Mouse (Mus musculus) testis, adult 2 months (tissue): Measurements from ENCODE around the gene Glrx. TPM values are rescaled to one million over a fixed set of nuclear protein-coding genes. Genes with fewer than 3 reads are reported as not detected.

Experiments
- H3K27ac ChIP-seq: fragments of 200-500 bp; 2 replicates; pipeline ENCODE4 v1.5.1; 2012; ENCODE audit warnings: low read depth, low read length; ENCODE audit not compliant: control insufficient read depth, insufficient read depth
- H3K27me3 ChIP-seq: fragments of 200-500 bp; 2 replicates; pipeline ENCODE4 v1.6.1; 2012; ENCODE audit warnings: mild to moderate bottlenecking, low read length, moderate library complexity; ENCODE audit not compliant: control insufficient read depth, insufficient read depth
- H3K36me3 ChIP-seq: fragments of 200-500 bp; 2 replicates; pipeline ENCODE4 v1.6.1; 2012; ENCODE audit warnings: mild to moderate bottlenecking, low read length; ENCODE audit not compliant: control insufficient read depth, insufficient read depth
- H3K4me1 ChIP-seq: fragments of 200-500 bp; 2 replicates; pipeline ENCODE4 v1.6.1; 2012; ENCODE audit warnings: low read length; ENCODE audit not compliant: control insufficient read depth, insufficient read depth
- H3K4me3 ChIP-seq: fragments of 200-500 bp; 2 replicates; pipeline ENCODE4 v1.5.1; 2012; ENCODE audit warnings: low read depth, mild to moderate bottlenecking, low read length, moderate library complexity, mixed read lengths; ENCODE audit not compliant: control insufficient read depth
- CTCF ChIP-seq: fragments of 200-500 bp; IDR thresholded peaks from 2 replicates; pipeline ENCODE4 v1.5.1; 2012; ENCODE audit warnings: low read depth, mild to moderate bottlenecking, inconsistent platforms, low read length, moderate library complexity; ENCODE audit not compliant: control insufficient read depth, insufficient read depth, insufficient replicate concordance
- POLR2A ChIP-seq: fragments of 200-500 bp; IDR thresholded peaks from 2 replicates; pipeline ENCODE4 v1.6.1; 2012; ENCODE audit warnings: low read depth, mild to moderate bottlenecking, inconsistent platforms, low read length, moderate library complexity; ENCODE audit not compliant: control insufficient read depth
- polyA plus RNA-seq: library from polyadenylated mRNA; depleted of rRNA; stranded (reverse); fragments of >200 nt; gene quantifications from 2 replicates; pipeline ENCODE4 v1.2.3, GENCODE M21; 2012; rRNA removed

The Glrx gene
- polyA plus RNA-seq = 4.3 and 4.5 TPM in 2 replicates

GRCm38 (mm10) chr13:75839719-75840481 is at the start of gene Glrx:
Gene Glrx (plus strand): TSS chr13:75839868.
- peak within 1 kb of the TSS; percentile 82 for H3K4me3 ChIP-seq
- H3K27me3 ChIP-seq = no peaks in the 10 kb centered on the region
- H3K36me3 ChIP-seq = no peaks in the 10 kb centered on the region
- H3K27ac ChIP-seq = peak within 1 kb of the TSS; percentile 66
- TF ChIP-seq POLR2A = peak; percentile 44; the same call in 1 of the 2 replicates
- TF ChIP-seq CTCF = no peak
- H3K4me1 ChIP-seq = peaks cover 6% of the 10 kb centered on the region

- Histone ChIP-seq H3K36me3 (no peaks in the 10 kb centered on the region), H3K27ac (no peak overlapping the region), H3K4me3 (no peak overlapping the region), H3K27me3 (no peaks in the 10 kb centered on the region), H3K4me1 (no peaks in the 10 kb centered on the region)
- no peak for TF ChIP-seq CTCF
- no peak for TF ChIP-seq POLR2A
Observed at GRCm38 (mm10) chr13:75790550-75791205, 49.0 kb upstream of the Glrx start.

GRCm38 (mm10) chr13:75793863-75794629 is 45.6 kb upstream of the Glrx start:
- no peak overlapping the region for H3K4me3 ChIP-seq
- TF ChIP-seq CTCF (no peak), POLR2A (no peak)

GRCm38 (mm10) chr13:75797369-75798141 is 42.1 kb upstream of the Glrx start:
- Histone ChIP-seq H3K27me3 (no peaks in the 10 kb centered on the region), H3K27ac (no peak overlapping the region), H3K4me1 (no peaks in the 10 kb centered on the region), H3K4me3 (peak overlapping the region; percentile 72), H3K36me3 (no peaks in the 10 kb centered on the region)
- peak; percentile 100 for TF ChIP-seq CTCF
- no peak for TF ChIP-seq POLR2A

More at GRCm38 (mm10) chr13:75793863-75794629, 45.6 kb upstream of the Glrx start:
- Histone ChIP-seq H3K27me3 (no peaks in the 10 kb centered on the region), H3K27ac (no peak overlapping the region), H3K36me3 (no peaks in the 10 kb centered on the region), H3K4me1 (no peaks in the 10 kb centered on the region)

- Histone ChIP-seq H3K27ac (peak overlapping the region; percentile 49; the same call in 1 of the 2 replicates), H3K27me3 (no peaks in the 10 kb centered on the region), H3K4me1 (no peaks in the 10 kb centered on the region), H3K4me3 (no peak overlapping the region), H3K36me3 (no peaks in the 10 kb centered on the region)
- TF ChIP-seq POLR2A = no peak
- TF ChIP-seq CTCF = peak; percentile 38; the same call in 1 of the 2 replicates
Observed at GRCm38 (mm10) chr13:75798413-75799302, 41.0 kb upstream of the Glrx start.

- no peaks in the 10 kb centered on the region for H3K4me1 ChIP-seq
- H3K4me3 ChIP-seq = no peak overlapping the region
- H3K36me3 ChIP-seq = no peaks in the 10 kb centered on the region
- H3K27ac ChIP-seq = no peak overlapping the region
- TF ChIP-seq CTCF (no peak), POLR2A (no peak)
- no peaks in the 10 kb centered on the region for H3K27me3 ChIP-seq
Observed at GRCm38 (mm10) chr13:75799421-75799820, 40.2 kb upstream of the Glrx start.
